Mouse (Mus musculus) brown adipose tissue, adult 24 weeks (tissue): ENCODE results near the gene Itgb4. TPM values are rescaled to one million over a fixed set of nuclear protein-coding genes. Genes with fewer than 3 reads are reported as not detected.
A peak's percentile ranks its signal among the peaks of the same experiment; 100 is the strongest.

Experiments used
- H3K27ac ChIP-seq: fragments of 200-500 bp; replicated peaks from 2 replicates; pipeline ENCODE4 v1.5.1; 2012; ENCODE audit warnings: low read depth, mild to moderate bottlenecking, low read length
- H3K4me1 ChIP-seq: fragments of 200-500 bp; 2 replicates; pipeline ENCODE4 v1.6.1; 2012; ENCODE audit warnings: low read length, mixed read lengths; ENCODE audit not compliant: control insufficient read depth, insufficient read depth, insufficient read length
- H3K4me3 ChIP-seq: fragments of 200-500 bp; 2 replicates; pipeline ENCODE4 v1.5.1; 2012; ENCODE audit warnings: low read depth, mild to moderate bottlenecking, low read length, moderate library complexity; ENCODE audit not compliant: insufficient read depth
- polyA plus RNA-seq: library from polyadenylated mRNA; stranded (reverse); fragments of >200 nt; gene quantifications from 2 replicates; pipeline ENCODE4 v1.2.4, GENCODE M21; 2012; ENCODE audit not compliant: missing spikeins, insufficient read depth, insufficient read length

Gene Itgb4
- polyA plus RNA-seq, 1 experiment: 2.2 TPM

GRCm38 (mm10) chr11:115997047-115997446, 22.5 kb downstream of the Itgb4 start:
- H3K4me1 ChIP-seq: no peaks in the 10 kb centered on the region
- no peak overlapping the region for H3K4me3 ChIP-seq
- no peak overlapping the region for H3K27ac ChIP-seq

GRCm38 (mm10) chr11:115997662-115998061, 23.2 kb downstream of the Itgb4 start:
- H3K27ac ChIP-seq: no peak overlapping the region
- H3K4me3 ChIP-seq: no peak overlapping the region
- H3K4me1 ChIP-seq: no peaks in the 10 kb centered on the region

- no peaks in the 10 kb centered on the region for H3K4me1 ChIP-seq
- no peak overlapping the region for H3K4me3 ChIP-seq
- H3K27ac ChIP-seq: no peak overlapping the region
These were observed 24.5 kb downstream of the Itgb4 start for GRCm38 (mm10) chr11:115999027-115999426.

- Histone ChIP-seq H3K27ac (no peak overlapping the region), H3K4me1 (no peaks in the 10 kb centered on the region), H3K4me3 (no peak overlapping the region)
These were observed 25.1 kb downstream of the Itgb4 start for GRCm38 (mm10) chr11:115999538-116000143.

- Histone ChIP-seq H3K4me1 (peaks cover 3% of the 10 kb centered on the region; the same call in 1 of the 2 replicates), H3K27ac (no peak overlapping the region), H3K4me3 (no peak overlapping the region)
These were observed 26.1 kb downstream of the Itgb4 start for GRCm38 (mm10) chr11:116000607-116001006.

GRCm38 (mm10) chr11:116001725-116002124, 27.2 kb downstream of the Itgb4 start:
- Histone ChIP-seq H3K4me1 (peaks cover 3% of the 10 kb centered on the region; the same call in 1 of the 2 replicates), H3K27ac (no peak overlapping the region), H3K4me3 (no peak overlapping the region)

- Histone ChIP-seq H3K4me1 (peaks cover 3% of the 10 kb centered on the region; the same call in 1 of the 2 replicates), H3K4me3 (no peak overlapping the region), H3K27ac (no peak overlapping the region)
These were observed 28.4 kb downstream of the Itgb4 start for GRCm38 (mm10) chr11:116002894-116003293.

GRCm38 (mm10) chr11:116004186-116004823, 29.8 kb downstream of the Itgb4 start:
- Histone ChIP-seq H3K27ac (no peak overlapping the region), H3K4me3 (peak overlapping the region; percentile 51), H3K4me1 (peaks cover 3% of the 10 kb centered on the region; the same call in 1 of the 2 replicates)

GRCm38 (mm10) chr11:116004840-116005700, 30.6 kb downstream of the Itgb4 start:
- H3K4me3 ChIP-seq: peak overlapping the region; percentile 51
- H3K4me1 ChIP-seq: peaks cover 3% of the 10 kb centered on the region; the same call in 1 of the 2 replicates
- H3K27ac ChIP-seq: no peak overlapping the region

GRCm38 (mm10) chr11:116005701-116006419, 31.4 kb downstream of the Itgb4 start:
- no peak overlapping the region for H3K4me3 ChIP-seq
- H3K27ac ChIP-seq: no peak overlapping the region
- peaks cover 3% of the 10 kb centered on the region; the same call in 1 of the 2 replicates for H3K4me1 ChIP-seq

- peaks cover 3% of the 10 kb centered on the region; the same call in 1 of the 2 replicates for H3K4me1 ChIP-seq
These were observed 32.8 kb downstream of the Itgb4 start for GRCm38 (mm10) chr11:116007095-116007850.

GRCm38 (mm10) chr11:116008411-116008810, 33.9 kb downstream of the Itgb4 start:
- H3K4me3 ChIP-seq: no peak overlapping the region

More at GRCm38 (mm10) chr11:116007095-116007850, 32.8 kb downstream of the Itgb4 start:
- H3K4me3 ChIP-seq: no peak overlapping the region
- no peak overlapping the region for H3K27ac ChIP-seq

GRCm38 (mm10) chr11:116008832-116009375, 34.4 kb downstream of the Itgb4 start:
- Histone ChIP-seq H3K4me1 (peaks cover 3% of the 10 kb centered on the region; the same call in 1 of the 2 replicates), H3K27ac (no peak overlapping the region)

More at GRCm38 (mm10) chr11:116008411-116008810, 33.9 kb downstream of the Itgb4 start:
- H3K27ac ChIP-seq: no peak overlapping the region
- peaks cover 3% of the 10 kb centered on the region; the same call in 1 of the 2 replicates for H3K4me1 ChIP-seq

GRCm38 (mm10) chr11:116009661-116010060, 35.2 kb downstream of the Itgb4 start:
- Histone ChIP-seq H3K4me1 (peaks cover 3% of the 10 kb centered on the region; the same call in 1 of the 2 replicates), H3K27ac (no peak overlapping the region), H3K4me3 (no peak overlapping the region)

More at GRCm38 (mm10) chr11:116008832-116009375, 34.4 kb downstream of the Itgb4 start:
- H3K4me3 ChIP-seq: no peak overlapping the region
